Comparison of ENCODE assay signal across 7 mouse cellular contexts in genomic region chr1:34842389-34842861, GRCm38 (mm10). TPM values are rescaled to one million over a fixed set of nuclear protein-coding genes. Genes with fewer than 3 reads are reported as not detected.
DNase-seq lines count a peak whose midpoint lies in the region; ATAC-seq and TF ChIP-seq lines count a peak whose summit lies in the region.

No protein-coding gene starts in this region.

- under 1% methylated on average over 19 of the region's 51 CpGs for WGBS in spleen, adult 2 months
- WGBS in forebrain, embryonic 14.5 days, result 1% methylated on average over 43 of the region's 51 CpGs
- under 1% methylated on average over 32 of the region's 51 CpGs for WGBS in intestine, embryonic 14.5 days
- WGBS in lung, postnatal 0 days, result 0% methylated on average over 16 of the region's 51 CpGs

- no peak for TF ChIP-seq EP300 in lung, postnatal 0 days (IDR thresholded peaks at IDR 0.05)

- DNase-seq in spleen, adult 2 months (ENCODE audit: low read depth in 1 of 2, low spot score in 2 of 2), result peak in 1 of 2 experiments; percentile 53
- DNase-seq in spleen, adult 12 weeks (ENCODE audit: low spot score), result no peak
- peak; percentile 71 for DNase-seq in forebrain, embryonic 14.5 days (ENCODE audit: low spot score)
- DNase-seq in intestine, embryonic 14.5 days (ENCODE audit: low spot score), result peak; percentile 87
- DNase-seq in lung, postnatal 0 days (ENCODE audit: low spot score), result peak; percentile 84
- DNase-seq in retina, postnatal 1 day, result peak; percentile 80

- TF ChIP-seq POLR2A in spleen, adult 2 months (IDR thresholded peaks at IDR 0.05; ENCODE audit: low read depth, low read length), result no peak

- H3K27me3 ChIP-seq in spleen, adult 2 months (ENCODE audit: control insufficient read depth, insufficient read depth, low read length), result no peaks in the 10 kb centered on the region
- H3K27me3 ChIP-seq in forebrain, embryonic 14.5 days (replicated peaks; ENCODE audit: control insufficient read depth, insufficient read depth, low read length), result no peaks in the 10 kb centered on the region
- no peaks in the 10 kb centered on the region for H3K27me3 ChIP-seq in intestine, embryonic 14.5 days (replicated peaks; ENCODE audit: control insufficient read depth, insufficient read depth, low read length)
- no peaks in the 10 kb centered on the region for H3K27me3 ChIP-seq in lung, postnatal 0 days (replicated peaks; ENCODE audit: insufficient read depth, low read length)

- peak overlapping the region; percentile 92 for H3K9ac ChIP-seq in forebrain, embryonic 14.5 days (ENCODE audit: low read length)
- H3K9ac ChIP-seq in intestine, embryonic 14.5 days (ENCODE audit: low read length), result peak overlapping the region; percentile 94
- H3K9ac ChIP-seq in lung, postnatal 0 days (replicated peaks; ENCODE audit: low read depth), result peak overlapping the region; percentile 82

- no peaks in the 10 kb centered on the region for H3K9me3 ChIP-seq in forebrain, embryonic 14.5 days (replicated peaks; ENCODE audit: control insufficient read depth, low read length)
- no peaks in the 10 kb centered on the region for H3K9me3 ChIP-seq in intestine, embryonic 14.5 days (ENCODE audit: control insufficient read depth, low read length)
- H3K9me3 ChIP-seq in lung, postnatal 0 days (ENCODE audit: low read length), result no peaks in the 10 kb centered on the region

- ATAC-seq in forebrain, embryonic 14.5 days, result peak; percentile 90
- ATAC-seq in intestine, embryonic 14.5 days (replicated peaks; ENCODE audit: low FRiP score, low TSS enrichment, low read depth), result peak; percentile 93
- peak; percentile 91 for ATAC-seq in lung, postnatal 0 days

- no peaks in the 10 kb centered on the region for H3K36me3 ChIP-seq in spleen, adult 2 months (ENCODE audit: control insufficient read depth, insufficient read depth, low read length)
- peaks cover 5% of the 10 kb centered on the region; the same call in 1 of the 2 replicates for H3K36me3 ChIP-seq in forebrain, embryonic 14.5 days (ENCODE audit: control insufficient read depth, insufficient read depth, low read length)
- no peaks in the 10 kb centered on the region; the same call in 1 of the 2 replicates for H3K36me3 ChIP-seq in intestine, embryonic 14.5 days (ENCODE audit: control insufficient read depth, insufficient read depth, low read length)
- no peaks in the 10 kb centered on the region for H3K36me3 ChIP-seq in lung, postnatal 0 days (ENCODE audit: insufficient read depth, low read length)

- H3K4me1 ChIP-seq in spleen, adult 2 months (ENCODE audit: control insufficient read depth, insufficient read depth, insufficient read length), result peaks cover 19% of the 10 kb centered on the region
- H3K4me1 ChIP-seq in brown adipose tissue, adult 24 weeks (ENCODE audit: control insufficient read depth, insufficient read depth, insufficient read length, low read length), result peaks cover 16% of the 10 kb centered on the region; the same call in 1 of the 2 replicates
- H3K4me1 ChIP-seq in forebrain, embryonic 14.5 days (ENCODE audit: control insufficient read depth, insufficient read depth, low read length), result peaks cover 23% of the 10 kb centered on the region
- H3K4me1 ChIP-seq in intestine, embryonic 14.5 days (replicated peaks; ENCODE audit: control insufficient read depth, insufficient read depth, low read length), result peaks cover 26% of the 10 kb centered on the region
- peaks cover 21% of the 10 kb centered on the region; the same call in 1 of the 2 replicates for H3K4me1 ChIP-seq in lung, postnatal 0 days (ENCODE audit: insufficient read depth, low read depth, low read length)

- peak overlapping the region; percentile 96 for H3K27ac ChIP-seq in spleen, adult 2 months (ENCODE audit: insufficient read depth, low read length)
- peak overlapping the region; percentile 94 for H3K27ac ChIP-seq in brown adipose tissue, adult 24 weeks (replicated peaks; ENCODE audit: low read depth, low read length)
- H3K27ac ChIP-seq in forebrain, embryonic 14.5 days (ENCODE audit: low read depth, low read length), result peak overlapping the region; percentile 98
- peak overlapping the region; percentile 96 for H3K27ac ChIP-seq in intestine, embryonic 14.5 days (ENCODE audit: low read depth)
- peak overlapping the region; percentile 98 for H3K27ac ChIP-seq in lung, postnatal 0 days (ENCODE audit: low read length)

- no peak for TF ChIP-seq CTCF in spleen, adult 2 months (IDR thresholded peaks at IDR 0.05; ENCODE audit: extremely low read depth, insufficient read depth, insufficient read length, insufficient replicate concordance)
- peak; percentile 17; the same call in 1 of the 2 replicates for TF ChIP-seq CTCF in lung, postnatal 0 days (IDR thresholded peaks at IDR 0.05)

- peak overlapping the region; percentile 85 for H3K4me2 ChIP-seq in forebrain, embryonic 14.5 days (ENCODE audit: low read length)
- H3K4me2 ChIP-seq in intestine, embryonic 14.5 days (ENCODE audit: low read length), result peak overlapping the region; percentile 73
- peak overlapping the region; percentile 62 for H3K4me2 ChIP-seq in lung, postnatal 0 days (replicated peaks; ENCODE audit: low read depth, low read length)

- peak overlapping the region; percentile 76 for H3K4me3 ChIP-seq in spleen, adult 2 months (ENCODE audit: extremely low read depth, insufficient read depth, insufficient read length)
- peak overlapping the region; percentile 74 for H3K4me3 ChIP-seq in brown adipose tissue, adult 24 weeks (ENCODE audit: insufficient read depth, low read depth, low read length)
- H3K4me3 ChIP-seq in forebrain, embryonic 14.5 days (ENCODE audit: low read depth, low read length), result peak overlapping the region; percentile 66
- peak overlapping the region; percentile 88 for H3K4me3 ChIP-seq in intestine, embryonic 14.5 days (ENCODE audit: low read depth, low read length)
- H3K4me3 ChIP-seq in lung, postnatal 0 days (ENCODE audit: low read depth, low read length), result peak overlapping the region; percentile 83

RNA-seq across cellular contexts. Expression of gene Fam168b, which starts 0.4 kb away (rescaled TPM):
- polyA plus RNA-seq in spleen, adult 2 months (2012; rRNA removed), result 351 and 558 TPM in 2 replicates
- polyA plus RNA-seq in brown adipose tissue, adult 24 weeks (2012; ENCODE audit: insufficient read depth, insufficient read length, missing spikeins), result 40.5 and 48.7 TPM in 2 replicates
- polyA plus RNA-seq in forebrain, embryonic 14.5 days (2014; fragmentation: Nextera tagmentation; extraction: Ambion mirVana), result 81.8 and 102 TPM in 2 replicates
- polyA plus RNA-seq in intestine, embryonic 14.5 days (2014; fragmentation: Nextera tagmentation; extraction: Ambion mirVana), result 68.0 and 68.6 TPM in 2 replicates
- polyA plus RNA-seq in lung, postnatal 0 days (2015; fragmentation: Nextera tagmentation; extraction: Ambion mirVana), result 29.3 and 31.8 TPM in 2 replicates

RNA-seq across cellular contexts. Expression of gene Plekhb2, which starts 7.4 kb away (rescaled TPM):
- polyA plus RNA-seq in spleen, adult 2 months (2012; rRNA removed), result 25.0 and 27.1 TPM in 2 replicates
- 52.5 and 62.4 TPM in 2 replicates for polyA plus RNA-seq in brown adipose tissue, adult 24 weeks (2012; ENCODE audit: insufficient read depth, insufficient read length, missing spikeins)
- polyA plus RNA-seq in forebrain, embryonic 14.5 days (2014; fragmentation: Nextera tagmentation; extraction: Ambion mirVana), result 60.0 and 70.5 TPM in 2 replicates
- polyA plus RNA-seq in intestine, embryonic 14.5 days (2014; fragmentation: Nextera tagmentation; extraction: Ambion mirVana), result 47.5 and 56.1 TPM in 2 replicates
- 71.1 and 79.8 TPM in 2 replicates for polyA plus RNA-seq in lung, postnatal 0 days (2015; fragmentation: Nextera tagmentation; extraction: Ambion mirVana)
